Mouse (Mus musculus): ENCODE data around the gene Ctla4.

Ctla4 gene

GRCm38 (mm10) chr1:60909746-60910145 lies 22.9 kb downstream of the Ctla4 start:
- in situ Hi-C loops (cut with MboI; ENCODE audit: unreplicated experiment in 2 of 2), result loop anchor here (5.0 to 25.0 kb wide), 3 partner anchors 42 to 1222 kb away; partner anchors contain the start of gene Nop58 (in 1 of the 2)

- in situ Hi-C loops (cut with MboI; ENCODE audit: unreplicated experiment in 2 of 2), result loop anchor here in 1 of 2 experiments (10.0 to 25.0 kb wide), 2 partner anchors 46 to 1223 kb away; partner anchors contain the start of gene Nop58
Observed at GRCm38 (mm10) chr1:60910796-60911195, 24.0 kb downstream of the Ctla4 start.

GRCm38 (mm10) chr1:60911631-60912030 lies 24.8 kb downstream of the Ctla4 start:
- in situ Hi-C loops (cut with MboI; ENCODE audit: unreplicated experiment in 2 of 2), result loop anchor here in 1 of 2 experiments (10.0 to 25.0 kb wide), 2 partner anchors 47 to 1224 kb away; partner anchors contain the start of gene Nop58

- in situ Hi-C loops (cut with MboI; ENCODE audit: unreplicated experiment in 2 of 2), result loop anchor here in 1 of 2 experiments (10.0 to 25.0 kb wide), 2 partner anchors 49 to 1226 kb away; partner anchors contain the start of gene Nop58
Observed at GRCm38 (mm10) chr1:60913305-60913704, 26.5 kb downstream of the Ctla4 start.

GRCm38 (mm10) chr1:60916281-60916781 lies 29.5 kb downstream of the Ctla4 start:
- in situ Hi-C loops (cut with MboI; ENCODE audit: unreplicated experiment in 2 of 2), result loop anchor here in 1 of 2 experiments (10.0 to 25.0 kb wide), 2 partner anchors 52 to 1229 kb away; partner anchors contain the start of gene Nop58

- in situ Hi-C loops (cut with MboI; ENCODE audit: unreplicated experiment in 2 of 2), result loop anchor here in 1 of 2 experiments (25.0 kb wide), 1 partner anchor 1233 kb away; the partner anchor contains the start of gene Nop58
Observed at GRCm38 (mm10) chr1:60920493-60921355, 33.9 kb downstream of the Ctla4 start.

- in situ Hi-C loops (cut with MboI; ENCODE audit: unreplicated experiment in 2 of 2), result no loop called here
Observed at GRCm38 (mm10) chr1:60929036-60929435, 42.2 kb downstream of the Ctla4 start.

GRCm38 (mm10) chr1:60930397-60930796 lies 43.6 kb downstream of the Ctla4 start:
- in situ Hi-C loops (cut with MboI; ENCODE audit: unreplicated experiment in 2 of 2), result no loop called here

- in situ Hi-C loops (cut with MboI; ENCODE audit: unreplicated experiment in 2 of 2), result no loop called here
Observed at GRCm38 (mm10) chr1:60935968-60936581, 49.3 kb downstream of the Ctla4 start.

- in situ Hi-C loops (cut with MboI; ENCODE audit: unreplicated experiment in 2 of 2), result no loop called here
Observed at GRCm38 (mm10) chr1:60936963-60937711, 50.3 kb downstream of the Ctla4 start.

- in situ Hi-C loops (cut with MboI; ENCODE audit: unreplicated experiment in 2 of 2), result no loop called here
Observed at GRCm38 (mm10) chr1:60938256-60938655, 51.5 kb downstream of the Ctla4 start.

- in situ Hi-C loops (cut with MboI; ENCODE audit: unreplicated experiment in 2 of 2), result no loop called here
Observed at GRCm38 (mm10) chr1:60938974-60939373, 52.2 kb downstream of the Ctla4 start.

- in situ Hi-C loops (cut with MboI; ENCODE audit: unreplicated experiment in 2 of 2), result loop anchor here (5.0 kb wide), 2 partner anchors 73 to 78 kb away; no protein-coding TSS in a partner anchor
Observed at GRCm38 (mm10) chr1:60940023-60940422, 53.2 kb downstream of the Ctla4 start.

- in situ Hi-C loops (cut with MboI; ENCODE audit: unreplicated experiment in 2 of 2), result loop anchor here (5.0 kb wide), 2 partner anchors 73 to 78 kb away; no protein-coding TSS in a partner anchor
Observed at GRCm38 (mm10) chr1:60940620-60941019, 53.8 kb downstream of the Ctla4 start.

GRCm38 (mm10) chr1:60941056-60942048 lies 54.6 kb downstream of the Ctla4 start:
- in situ Hi-C loops (cut with MboI; ENCODE audit: unreplicated experiment in 2 of 2), result loop anchor here (5.0 kb wide), 2 partner anchors 74 to 79 kb away; no protein-coding TSS in a partner anchor

- in situ Hi-C loops (cut with MboI; ENCODE audit: unreplicated experiment in 2 of 2), result loop anchor here (5.0 kb wide), 2 partner anchors 76 to 81 kb away; no protein-coding TSS in a partner anchor
Observed at GRCm38 (mm10) chr1:60942921-60943320, 56.1 kb downstream of the Ctla4 start.

- in situ Hi-C loops (cut with MboI; ENCODE audit: unreplicated experiment in 2 of 2), result no loop called here
Observed at GRCm38 (mm10) chr1:60945633-60946401, 59.0 kb downstream of the Ctla4 start.

GRCm38 (mm10) chr1:60948112-60948511 lies 61.3 kb downstream of the Ctla4 start:
- in situ Hi-C loops (cut with MboI; ENCODE audit: unreplicated experiment in 2 of 2), result no loop called here

Data from v-Abl transformed pro-B cells (cell line).